Mouse (Mus musculus) midbrain, embryonic 13.5 days (tissue): Measurements from ENCODE around the gene Ehd3. TPM values are rescaled to one million over a fixed set of nuclear protein-coding genes. Genes with fewer than 3 reads are reported as not detected.

Source experiments
- ATAC-seq: fragments of 200-750 bp; cut with Nextera tagmentation; 2 replicates; pipeline ENCODE4 v1.8.0; 2017; ENCODE audit warnings: mild to moderate bottlenecking, moderate TSS enrichment, moderate library complexity
- H3K27ac ChIP-seq: fragments of 300-500 bp; sonication (generic); 2 replicates; pipeline ENCODE4 v1.5.1; 2015; ENCODE audit warnings: inconsistent platforms, mild to moderate bottlenecking, moderate library complexity
- H3K27me3 ChIP-seq: fragments of 300-500 bp; sonication (generic); 2 replicates; pipeline ENCODE4 v1.6.1; 2015; ENCODE audit warnings: mild to moderate bottlenecking, inconsistent platforms
- H3K36me3 ChIP-seq: fragments of 300-500 bp; sonication (generic); 2 replicates; pipeline ENCODE4 v1.6.1; 2015; ENCODE audit warnings: mild to moderate bottlenecking, inconsistent platforms
- H3K4me1 ChIP-seq: fragments of 300-500 bp; sonication (generic); replicated peaks from 2 replicates; pipeline ENCODE4 v1.6.1; 2015; ENCODE audit warnings: inconsistent platforms
- H3K4me2 ChIP-seq: fragments of 300-500 bp; sonication (generic); replicated peaks from 2 replicates; pipeline ENCODE4 v1.6.1; 2015; ENCODE audit warnings: moderate library complexity, mild to moderate bottlenecking, inconsistent platforms
- H3K4me3 ChIP-seq: fragments of 300-500 bp; sonication (generic); replicated peaks from 2 replicates; pipeline ENCODE4 v1.5.1; 2015; ENCODE audit warnings: mild to moderate bottlenecking, inconsistent platforms
- H3K9ac ChIP-seq: fragments of 300-500 bp; sonication (generic); replicated peaks from 2 replicates; pipeline ENCODE4 v1.6.1; 2015; ENCODE audit warnings: mild to moderate bottlenecking, inconsistent platforms
- H3K9me3 ChIP-seq: fragments of 300-500 bp; sonication (generic); 2 replicates; pipeline ENCODE4 v1.6.1; 2016; ENCODE audit warnings: mild to moderate bottlenecking, inconsistent platforms
- WGBS: fragments of 180-500 bp; shearing (Covaris S2); methylation state at CpG from one replicate; pipeline ENCODE4 v1.1.7; 2015; 5-methylcytosine and 5-hydroxymethylcytosine counted together
- polyA plus RNA-seq: library from polyadenylated mRNA; unstranded; fragments of >200 nt; fragmentation: Nextera tagmentation; extraction: Ambion mirVana; gene quantifications from 2 replicates; pipeline ENCODE4 v1.2.1, GENCODE M21; 2015

Gene Ehd3
- polyA plus RNA-seq, 1 experiment from 2014 or later: 10.7 TPM

GRCm38 (mm10) chr17:73811566-73811965 is 7.6 kb downstream of the Ehd3 start:
- Histone ChIP-seq H3K27ac (no peak overlapping the region), H3K4me1 (no peaks in the 10 kb centered on the region; the same call in 1 of the 2 replicates), H3K4me3 (no peak overlapping the region), H3K9ac (no peak overlapping the region), H3K9me3 (no peaks in the 10 kb centered on the region), H3K4me2 (no peak overlapping the region), H3K36me3 (no peaks in the 10 kb centered on the region), H3K27me3 (no peaks in the 10 kb centered on the region)
- no peak for ATAC-seq
- WGBS: 73% methylated on average over 5 of the region's 5 CpGs

- Histone ChIP-seq H3K9ac (no peak overlapping the region), H3K4me2 (no peak overlapping the region), H3K27me3 (no peaks in the 10 kb centered on the region), H3K9me3 (no peaks in the 10 kb centered on the region), H3K36me3 (no peaks in the 10 kb centered on the region), H3K4me1 (no peaks in the 10 kb centered on the region), H3K27ac (no peak overlapping the region), H3K4me3 (no peak overlapping the region)
- ATAC-seq: no peak
- WGBS: 81% methylated on average over 8 of the region's 8 CpGs
Observed at GRCm38 (mm10) chr17:73813031-73813660, 9.2 kb downstream of the Ehd3 start.

- H3K36me3 ChIP-seq: no peaks in the 10 kb centered on the region
- no peak overlapping the region for H3K27ac ChIP-seq
- H3K4me1 ChIP-seq: no peaks in the 10 kb centered on the region
- no peak overlapping the region for H3K9ac ChIP-seq
- H3K9me3 ChIP-seq: no peaks in the 10 kb centered on the region
- WGBS: 86% methylated on average over 6 of the region's 6 CpGs
- H3K4me3 ChIP-seq: no peak overlapping the region
- H3K27me3 ChIP-seq: no peaks in the 10 kb centered on the region
- ATAC-seq: no peak
- no peak overlapping the region for H3K4me2 ChIP-seq
Observed at GRCm38 (mm10) chr17:73814500-73815190, 10.7 kb downstream of the Ehd3 start.

- no peak overlapping the region for H3K9ac ChIP-seq
- H3K27me3 ChIP-seq: no peaks in the 10 kb centered on the region
- no peaks in the 10 kb centered on the region for H3K4me1 ChIP-seq
- no peak overlapping the region for H3K27ac ChIP-seq
- H3K4me2 ChIP-seq: no peak overlapping the region
- H3K4me3 ChIP-seq: no peak overlapping the region
- ATAC-seq: no peak
- 85% methylated on average over 9 of the region's 9 CpGs for WGBS
- H3K9me3 ChIP-seq: no peaks in the 10 kb centered on the region
- H3K36me3 ChIP-seq: no peaks in the 10 kb centered on the region
Observed at GRCm38 (mm10) chr17:73817697-73818380, 13.9 kb downstream of the Ehd3 start.

GRCm38 (mm10) chr17:73818936-73819335 is 15.0 kb downstream of the Ehd3 start:
- H3K9ac ChIP-seq: no peak overlapping the region
- H3K4me3 ChIP-seq: no peak overlapping the region
- 79% methylated on average over 4 of the region's 4 CpGs for WGBS
- H3K36me3 ChIP-seq: no peaks in the 10 kb centered on the region
- no peak overlapping the region for H3K4me2 ChIP-seq
- H3K9me3 ChIP-seq: no peaks in the 10 kb centered on the region
- no peak overlapping the region for H3K27ac ChIP-seq
- H3K27me3 ChIP-seq: no peaks in the 10 kb centered on the region
- peaks cover 6% of the 10 kb centered on the region; the same call in 1 of the 2 replicates for H3K4me1 ChIP-seq
- ATAC-seq: no peak

GRCm38 (mm10) chr17:73820726-73821125 is 16.8 kb downstream of the Ehd3 start:
- Histone ChIP-seq H3K4me3 (no peak overlapping the region), H3K27me3 (no peaks in the 10 kb centered on the region), H3K4me2 (no peak overlapping the region), H3K4me1 (peaks cover 6% of the 10 kb centered on the region; the same call in 1 of the 2 replicates), H3K36me3 (no peaks in the 10 kb centered on the region), H3K27ac (no peak overlapping the region), H3K9ac (no peak overlapping the region), H3K9me3 (no peaks in the 10 kb centered on the region)
- 86% methylated on average over 4 of the region's 4 CpGs for WGBS
- no peak for ATAC-seq

GRCm38 (mm10) chr17:73822255-73822654 is 18.3 kb downstream of the Ehd3 start:
- H3K27ac ChIP-seq: no peak overlapping the region
- no peak overlapping the region for H3K4me2 ChIP-seq
- H3K4me3 ChIP-seq: no peak overlapping the region
- H3K9me3 ChIP-seq: no peaks in the 10 kb centered on the region
- ATAC-seq: no peak
- WGBS: 92% methylated on average over 4 of the region's 4 CpGs
- H3K27me3 ChIP-seq: no peaks in the 10 kb centered on the region
- H3K9ac ChIP-seq: no peak overlapping the region
- peaks cover 6% of the 10 kb centered on the region for H3K36me3 ChIP-seq
- H3K4me1 ChIP-seq: peaks cover 6% of the 10 kb centered on the region; the same call in 1 of the 2 replicates

GRCm38 (mm10) chr17:73823121-73824021 is 19.4 kb downstream of the Ehd3 start:
- no peak overlapping the region for H3K27ac ChIP-seq
- H3K4me3 ChIP-seq: no peak overlapping the region
- no peaks in the 10 kb centered on the region for H3K27me3 ChIP-seq
- peaks cover 6% of the 10 kb centered on the region; the same call in 1 of the 2 replicates for H3K4me1 ChIP-seq
- no peak overlapping the region for H3K4me2 ChIP-seq
- peaks cover 16% of the 10 kb centered on the region for H3K36me3 ChIP-seq
- 71% methylated on average over 17 of the region's 17 CpGs for WGBS
- no peaks in the 10 kb centered on the region for H3K9me3 ChIP-seq
- no peak overlapping the region for H3K9ac ChIP-seq
- no peak for ATAC-seq

GRCm38 (mm10) chr17:73824022-73824340 is 20.0 kb downstream of the Ehd3 start:
- Histone ChIP-seq H3K27me3 (no peaks in the 10 kb centered on the region), H3K9me3 (no peaks in the 10 kb centered on the region), H3K4me2 (no peak overlapping the region), H3K9ac (no peak overlapping the region), H3K4me3 (no peak overlapping the region), H3K27ac (no peak overlapping the region), H3K36me3 (peaks cover 16% of the 10 kb centered on the region), H3K4me1 (peaks cover 6% of the 10 kb centered on the region; the same call in 1 of the 2 replicates)
- WGBS: 73% methylated on average over 6 of the region's 6 CpGs
- ATAC-seq: no peak

GRCm38 (mm10) chr17:73826106-73826505 is 22.2 kb downstream of the Ehd3 start:
- Histone ChIP-seq H3K9me3 (no peaks in the 10 kb centered on the region), H3K27ac (no peak overlapping the region), H3K9ac (no peak overlapping the region), H3K4me1 (peaks cover 6% of the 10 kb centered on the region; the same call in 1 of the 2 replicates), H3K36me3 (peaks cover 36% of the 10 kb centered on the region), H3K27me3 (no peaks in the 10 kb centered on the region), H3K4me2 (no peak overlapping the region), H3K4me3 (no peak overlapping the region)
- 93% methylated on average over 6 of the region's 6 CpGs for WGBS
- ATAC-seq: no peak

- WGBS: 97% methylated on average over 11 of the region's 11 CpGs
- Histone ChIP-seq H3K4me1 (peaks cover 6% of the 10 kb centered on the region; the same call in 1 of the 2 replicates), H3K4me3 (no peak overlapping the region), H3K27ac (no peak overlapping the region), H3K36me3 (peaks cover 42% of the 10 kb centered on the region), H3K9me3 (no peaks in the 10 kb centered on the region), H3K27me3 (no peaks in the 10 kb centered on the region), H3K9ac (no peak overlapping the region), H3K4me2 (no peak overlapping the region)
- no peak for ATAC-seq
Observed at GRCm38 (mm10) chr17:73827446-73827845, 23.5 kb downstream of the Ehd3 start.
